Mouse (Mus musculus) cerebellum, adult 8-10 months (tissue): ENCODE results near the gene Vmn2r113.
"Not testable (repeated sequence)": the region's sequence is repeated elsewhere in the genome, so short reads cannot be mapped to it uniquely, and the experiment has no call there.

Experiments
- DNase-seq: peaks from one replicate; pipeline ENCODE4 v3.0.0; 2022

The Vmn2r113 gene

DNA sequence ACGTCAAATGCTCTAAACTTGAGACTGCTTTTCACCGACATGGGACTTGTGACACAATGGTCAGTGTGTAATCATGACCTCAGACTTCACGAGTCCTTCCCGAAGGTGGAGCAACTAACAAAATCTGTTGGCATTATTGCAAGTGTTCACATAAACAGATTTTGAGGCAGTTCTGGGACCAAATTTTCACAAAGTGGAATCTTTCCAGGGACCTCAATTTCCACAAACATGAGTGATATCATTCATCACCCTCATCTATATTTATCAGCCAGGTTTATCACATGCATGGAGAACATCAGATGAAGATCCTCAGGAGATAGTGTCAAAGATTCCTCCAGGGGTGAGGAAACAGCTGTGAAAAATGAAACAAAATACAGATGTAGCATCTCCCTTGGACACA, at the start of gene Vmn2r113:
Gene Vmn2r113, plus strand, starts transcription at position 301 of the 400 bp plus-strand sequence.
- DNase-seq = not testable (repeated sequence)
